Comparison of ENCODE assay signal across 17 mouse cellular contexts in genomic region chr5:35903456-35903855, GRCm38 (mm10). TPM values are rescaled to one million over a fixed set of nuclear protein-coding genes. Genes with fewer than 3 reads are reported as not detected.
A peak's percentile ranks its signal among the peaks of the same experiment; 100 is the strongest.
DNase-seq lines count a peak whose midpoint lies in the region; ATAC-seq and TF ChIP-seq lines count a peak whose summit lies in the region.
"Had no signal": no experiment of that assay in that cellular context is flagged by ENCODE, and none has a peak within 500 bp of the region (broad histone marks: within the 10 kb centered on the region; RNA-seq: fewer than 3 reads in every experiment).

No protein-coding gene starts in this region.

- ATAC-seq in heart, embryonic 12.5 days (ENCODE audit: insufficient number of reproducible peaks, low FRiP score), result no peak
- no peak for ATAC-seq in heart, embryonic 16.5 days (replicated peaks; ENCODE audit: extremely low read depth, insufficient read depth, low FRiP score)
- ATAC-seq in hindbrain, postnatal 0 days, result no peak
- no peak for ATAC-seq in hindbrain, embryonic 16.5 days
- ATAC-seq: forebrain, embryonic 13.5 days; forebrain, postnatal 0 days; intestine, embryonic 16.5 days had no signal

- H3ac ChIP-seq in myocyte (ENCODE audit: control insufficient read depth, insufficient read length), result no peak overlapping the region

- H3K4me1 ChIP-seq in heart, embryonic 12.5 days (replicated peaks), result peaks cover 89% of the 10 kb centered on the region
- H3K4me1 ChIP-seq in heart, embryonic 16.5 days (ENCODE audit: control insufficient read depth, insufficient read depth, low read length), result peaks cover 81% of the 10 kb centered on the region
- peaks cover 36% of the 10 kb centered on the region for H3K4me1 ChIP-seq in hindbrain, postnatal 0 days (ENCODE audit: insufficient read depth, low read length)
- peaks cover 53% of the 10 kb centered on the region for H3K4me1 ChIP-seq in hindbrain, embryonic 16.5 days (ENCODE audit: control insufficient read depth, insufficient read depth, low read depth, low read length)

- no peak overlapping the region for H3K4me3 ChIP-seq in heart, embryonic 12.5 days
- H3K4me3 ChIP-seq in heart, embryonic 16.5 days (ENCODE audit: low read length), result no peak overlapping the region
- H3K4me3 ChIP-seq in hindbrain, postnatal 0 days (ENCODE audit: low read length), result no peak overlapping the region
- H3K4me3 ChIP-seq in hindbrain, embryonic 16.5 days (ENCODE audit: low read length), result no peak overlapping the region
- no peak overlapping the region for H3K4me3 ChIP-seq in myocyte
- H3K4me3 ChIP-seq: embryonic facial prominence, embryonic 10.5 days; forebrain, embryonic 13.5 days had no signal

- peak overlapping the region; percentile 25 for H3K4me2 ChIP-seq in heart, embryonic 12.5 days
- H3K4me2 ChIP-seq in heart, embryonic 16.5 days (ENCODE audit: low read depth, low read length), result peak overlapping the region; percentile 31
- no peak overlapping the region for H3K4me2 ChIP-seq in hindbrain, postnatal 0 days (ENCODE audit: low read depth, low read length)
- no peak overlapping the region for H3K4me2 ChIP-seq in hindbrain, embryonic 16.5 days (ENCODE audit: low read length)
- H3K4me2 ChIP-seq in myocyte (ENCODE audit: low read depth), result peak overlapping the region; percentile 35
- H3K4me2 ChIP-seq: forebrain, embryonic 13.5 days had no signal

- TF ChIP-seq POLR2A in myocyte (IDR thresholded peaks at IDR 0.05; ENCODE audit: insufficient read length, low read depth), result no peak

- intact Hi-C loops in heart, postnatal 14 days (cut with DNase I), result no loop called here

- no peaks in the 10 kb centered on the region for H3K9me3 ChIP-seq in heart, embryonic 12.5 days (replicated peaks)
- H3K9me3 ChIP-seq in heart, embryonic 16.5 days (replicated peaks; ENCODE audit: control insufficient read depth, low read length), result no peaks in the 10 kb centered on the region
- H3K9me3 ChIP-seq in hindbrain, postnatal 0 days (ENCODE audit: low read length), result no peaks in the 10 kb centered on the region
- H3K9me3 ChIP-seq in hindbrain, embryonic 16.5 days (ENCODE audit: control insufficient read depth, low read length), result no peaks in the 10 kb centered on the region
- H3K9me3 ChIP-seq: embryonic facial prominence, embryonic 10.5 days; forebrain, embryonic 13.5 days had no signal

- 0 out of 2 replicates have a peak, but pooled peaks have one; percentile 8 for TF ChIP-seq CTCF in hindbrain, postnatal 0 days (IDR thresholded peaks at IDR 0.05; ENCODE audit: low read depth)

- 0 out of 2 replicates have a peak overlapping the region, but pooled peaks have one; percentile 37 for H3K9ac ChIP-seq in heart, embryonic 12.5 days
- H3K9ac ChIP-seq in heart, embryonic 16.5 days (ENCODE audit: low read length), result peak overlapping the region; percentile 28
- no peak overlapping the region for H3K9ac ChIP-seq in hindbrain, postnatal 0 days (replicated peaks; ENCODE audit: low read length)
- H3K9ac ChIP-seq in hindbrain, embryonic 16.5 days (ENCODE audit: low read depth, low read length), result no peak overlapping the region
- H3K9ac ChIP-seq: forebrain, embryonic 13.5 days; forebrain, postnatal 0 days had no signal

- no peaks in the 10 kb centered on the region for H3K27me3 ChIP-seq in heart, embryonic 12.5 days (replicated peaks)
- no peaks in the 10 kb centered on the region for H3K27me3 ChIP-seq in heart, embryonic 16.5 days (ENCODE audit: control insufficient read depth, insufficient read depth, low read length)
- no peaks in the 10 kb centered on the region for H3K27me3 ChIP-seq in hindbrain, postnatal 0 days (ENCODE audit: insufficient read depth, low read length)
- H3K27me3 ChIP-seq in hindbrain, embryonic 16.5 days (replicated peaks; ENCODE audit: control insufficient read depth, insufficient read depth, low read length), result no peaks in the 10 kb centered on the region
- H3K27me3 ChIP-seq in myocyte (ENCODE audit: control insufficient read depth, insufficient read depth, insufficient read length), result no peaks in the 10 kb centered on the region
- H3K27me3 ChIP-seq: forebrain, embryonic 13.5 days had no signal

- DNase-seq in heart, adult 9 months (ENCODE audit: low spot score in 2 of 2), result no peak
- DNase-seq in heart, postnatal 14 days, result no peak
- DNase-seq in hindbrain, postnatal 0 days (ENCODE audit: low spot score), result no peak
- DNase-seq: adrenal gland, postnatal 36 days; cerebellum, adult 2 months; cerebellum, postnatal 10 days; forebrain, postnatal 0 days; gastrocnemius, postnatal 14 days; kidney, adult 2 months had no signal

- 23% methylated on average over 8 of the region's 8 CpGs for WGBS in heart, embryonic 12.5 days
- WGBS in heart, embryonic 16.5 days, result 28% methylated on average over 8 of the region's 8 CpGs
- WGBS in hindbrain, postnatal 0 days, result 64% methylated on average over 8 of the region's 8 CpGs
- 67% methylated on average over 8 of the region's 8 CpGs for WGBS in hindbrain, embryonic 16.5 days

- peak overlapping the region; percentile 83 for H3K27ac ChIP-seq in heart, embryonic 12.5 days (ENCODE audit: poor library complexity, severe bottlenecking)
- peak overlapping the region; percentile 85 for H3K27ac ChIP-seq in heart, embryonic 16.5 days (ENCODE audit: low read length)
- H3K27ac ChIP-seq in hindbrain, postnatal 0 days, result no peak overlapping the region
- no peak overlapping the region for H3K27ac ChIP-seq in hindbrain, embryonic 16.5 days (ENCODE audit: low read depth, low read length)
- H3K27ac ChIP-seq: embryonic facial prominence, embryonic 10.5 days; forebrain, embryonic 13.5 days; kidney, postnatal 0 days had no signal

- 0 out of 2 replicates have a peak, but pooled peaks cover 5% of the 10 kb centered on the region for H3K36me3 ChIP-seq in heart, embryonic 12.5 days
- H3K36me3 ChIP-seq in heart, embryonic 16.5 days (ENCODE audit: control insufficient read depth, insufficient read depth), result 0 out of 2 replicates have a peak, but pooled peaks cover 3% of the 10 kb centered on the region
- no peaks in the 10 kb centered on the region for H3K36me3 ChIP-seq in hindbrain, postnatal 0 days (ENCODE audit: insufficient read depth, low read length)
- no peaks in the 10 kb centered on the region for H3K36me3 ChIP-seq in hindbrain, embryonic 16.5 days (ENCODE audit: control insufficient read depth, insufficient read depth, low read length)
- H3K36me3 ChIP-seq in myocyte (ENCODE audit: control insufficient read depth, insufficient read depth), result no peaks in the 10 kb centered on the region

- peaks cover 76% of the 10 kb centered on the region for H3K79me2 ChIP-seq in myocyte (ENCODE audit: control insufficient read depth, insufficient read depth)

TF ChIP-seq in myocyte, 11 proteins besides CTCF, POLR2A, EP300 and RAD21:
- TF ChIP-seq CEBPB (IDR thresholded peaks at IDR 0.05; ENCODE audit: insufficient read depth, poor library complexity, severe bottlenecking) (no peak), USF1 (IDR thresholded peaks at IDR 0.05; ENCODE audit: low read depth) (no peak), MYOG (IDR thresholded peaks at IDR 0.05; ENCODE audit: control insufficient read depth in 1 of 3, insufficient read depth in 1 of 3, insufficient read length in 2 of 3, low read depth in 2 of 3) (peak in 1 of 3 experiments; percentile 39)

RNA-seq across cellular contexts. Expression of gene Afap1, which starts 10.3 kb away (rescaled TPM):
- 30.5 and 33.1 TPM in 2 replicates for polyA plus RNA-seq in heart, embryonic 12.5 days (2016; fragmentation: Nextera tagmentation; extraction: Ambion mirVana)
- polyA plus RNA-seq in heart, embryonic 16.5 days (2015; fragmentation: Nextera tagmentation; extraction: Ambion mirVana), result 22.6 and 24.5 TPM in 2 replicates
- 10 to 100 TPM; 28.3 to 28.7 TPM for total RNA-seq in heart, postnatal 14 days (2021)
- total RNA-seq in hindbrain, postnatal 0 days (2014; rRNA removed), result 59.7 and 89.4 TPM in 2 replicates
- polyA plus RNA-seq in hindbrain, postnatal 0 days (2015; fragmentation: Nextera tagmentation; extraction: Ambion mirVana), result 38.2 and 43.6 TPM in 2 replicates
- polyA plus RNA-seq in hindbrain, embryonic 16.5 days (2015; fragmentation: Nextera tagmentation; extraction: Ambion mirVana), result 54.8 and 69.4 TPM in 2 replicates
- 12.4 TPM for polyA plus RNA-seq in myocyte (2012; fragmentation: generic; extraction: Trizol)

Comparison
In these comparisons a context has a peak if more than half of its experiments do, and no peak if none do; other contexts are left out.
1. H3K27ac ChIP-seq: peak in heart, embryonic 12.5 days (single experiment) and heart, embryonic 16.5 days (single experiment); none in hindbrain, postnatal 0 days (single experiment) and hindbrain, embryonic 16.5 days (single experiment).
2. H3K4me2 ChIP-seq: peak in heart, embryonic 12.5 days (single experiment), heart, embryonic 16.5 days (single experiment) and myocyte (single experiment); none in hindbrain, postnatal 0 days (single experiment) and hindbrain, embryonic 16.5 days (single experiment).
3. H3K9ac ChIP-seq: peak in heart, embryonic 12.5 days (single experiment) and heart, embryonic 16.5 days (single experiment); none in hindbrain, postnatal 0 days (single experiment) and hindbrain, embryonic 16.5 days (single experiment).